Mouse (Mus musculus) adrenal gland, postnatal 36 days (tissue): ENCODE results near the gene Fbxw9. TPM values are rescaled to one million over a fixed set of nuclear protein-coding genes. Genes with fewer than 3 reads are reported as not detected.

Experiments
- DNase-seq, 2 experiments: peaks; one replicate each; pipeline ENCODE4 v3.0.0; 2021; ENCODE audit warnings: mixed read lengths in 1 of 2
- long read RNA-seq, 2 experiments: library from polyadenylated mRNA; stranded (forward); transcript quantifications; one replicate each; pipeline ENCODE4 v2.0.0; 2021; ENCODE audit warnings: borderline sequencing depth in 2 of 2
- total RNA-seq, 2 experiments: library from RNA; stranded (reverse); gene quantifications; 2 replicates each; pipeline ENCODE4 v1.2.3; 2021

Gene Fbxw9
- 10 to 100 TPM; 13.0 to 20.5 TPM for total RNA-seq
- long read RNA-seq, experiment 1, transcript Fbxw9-201 (10 exons, 1,907 nt): major isoform, 12 of 22 reads
- long read RNA-seq, experiment 1, transcript Fbxw9-203 (9 exons, 1,993 nt): minor isoform, 5 of 22 reads
- long read RNA-seq, experiment 1, partial matches to known transcripts: 1 of 22 reads
- long read RNA-seq, experiment 1, other reads (novel, unspliced or antisense): 4 of 22 reads
- long read RNA-seq, experiment 2, partial matches to known transcripts: 0 of 6 reads
- long read RNA-seq, experiment 2, other reads (novel, unspliced or antisense): 0 of 6 reads

DNA sequence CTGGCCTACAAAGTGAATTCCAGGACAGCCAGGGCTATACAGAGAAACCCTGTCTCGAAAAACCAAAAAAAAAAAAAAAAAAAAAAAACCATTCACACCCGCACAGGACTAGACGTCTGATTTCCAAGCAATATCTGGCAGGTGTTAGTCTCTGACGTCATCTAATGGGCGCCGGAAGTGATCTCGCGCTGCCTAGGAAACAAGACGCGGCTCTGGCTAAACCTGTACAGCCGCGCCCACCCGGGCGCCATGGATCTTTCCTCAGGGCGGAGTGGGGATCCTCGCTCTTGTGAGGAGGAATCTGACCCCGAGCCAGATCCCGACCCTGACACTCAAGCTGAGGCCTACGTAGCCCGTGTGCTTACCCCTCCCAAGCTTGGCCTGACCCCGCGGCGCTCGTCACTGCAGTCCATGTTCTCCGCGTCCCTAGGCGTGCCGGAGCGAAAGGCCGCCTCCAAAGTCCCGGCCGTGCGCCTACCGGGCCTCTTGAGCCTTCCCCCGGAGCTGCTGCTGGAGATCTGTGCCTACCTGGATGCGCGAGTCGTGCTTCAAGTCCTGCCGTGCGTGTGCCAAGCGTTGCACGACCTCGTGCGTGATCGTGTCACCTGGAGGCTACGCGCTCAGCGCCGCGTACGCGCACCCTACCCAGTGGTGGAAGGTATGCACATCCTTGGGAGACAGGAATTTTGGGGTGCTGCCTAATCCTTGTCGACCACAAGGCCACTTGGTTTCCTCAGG, at the start of gene Fbxw9:
Gene Fbxw9 (plus strand): TSS at position 177 of the 738 bp plus-strand sequence.
- DNase-seq: peak; percentile 89 to 91

DNA sequence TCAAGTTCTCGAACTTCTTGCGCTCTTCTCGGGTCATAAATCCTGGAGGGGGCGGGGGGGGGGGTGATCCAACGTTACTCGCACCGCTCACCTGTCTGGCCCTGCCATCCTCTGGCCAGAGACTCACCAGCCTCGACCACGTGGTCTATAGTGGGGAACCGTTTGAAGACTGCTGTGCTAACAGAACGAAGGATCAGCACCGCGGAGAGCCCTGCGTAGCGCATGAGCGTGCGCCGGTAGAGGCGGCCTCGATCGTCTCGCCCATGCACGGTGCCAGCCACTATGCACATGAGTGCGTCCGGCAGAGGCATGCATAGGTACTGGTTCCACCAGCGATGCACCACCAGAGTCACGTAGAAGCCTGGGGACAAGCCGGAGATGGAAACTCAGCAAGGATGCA, 48.6 kb upstream of the Fbxw9 start:
- no peak for DNase-seq

DNA sequence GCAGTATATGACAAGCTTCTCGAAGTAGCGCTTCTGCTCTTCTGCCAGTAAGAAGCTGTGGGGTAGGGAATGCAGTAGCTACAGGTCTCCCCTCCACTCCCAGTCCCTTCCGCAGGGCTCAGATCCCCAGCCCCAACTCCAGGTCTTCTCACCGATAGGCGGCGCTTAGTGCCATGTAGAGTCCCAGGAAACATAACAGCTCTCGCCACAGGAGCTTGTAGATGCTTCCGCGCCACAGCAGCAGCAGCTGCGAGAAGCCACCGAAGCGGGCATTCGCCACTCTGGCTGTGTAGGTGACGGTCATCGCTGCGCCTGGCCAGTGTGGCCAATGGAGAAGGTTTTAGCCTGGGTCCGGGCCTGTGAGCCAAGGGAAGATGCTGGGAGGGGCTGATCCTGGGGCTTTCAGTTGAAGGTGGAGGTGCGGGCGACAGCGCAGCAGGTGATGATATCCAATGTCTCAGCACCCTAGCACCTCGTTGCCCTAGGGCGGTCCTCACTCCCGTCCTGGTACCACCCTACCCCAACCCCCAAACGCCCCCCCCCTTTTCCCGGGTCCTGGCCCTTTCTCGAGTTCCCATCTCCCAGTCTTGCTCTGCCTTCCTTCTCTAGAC, 46.5 kb upstream of the Fbxw9 start:
- DNase-seq: peak; percentile 78 to 82

DNA sequence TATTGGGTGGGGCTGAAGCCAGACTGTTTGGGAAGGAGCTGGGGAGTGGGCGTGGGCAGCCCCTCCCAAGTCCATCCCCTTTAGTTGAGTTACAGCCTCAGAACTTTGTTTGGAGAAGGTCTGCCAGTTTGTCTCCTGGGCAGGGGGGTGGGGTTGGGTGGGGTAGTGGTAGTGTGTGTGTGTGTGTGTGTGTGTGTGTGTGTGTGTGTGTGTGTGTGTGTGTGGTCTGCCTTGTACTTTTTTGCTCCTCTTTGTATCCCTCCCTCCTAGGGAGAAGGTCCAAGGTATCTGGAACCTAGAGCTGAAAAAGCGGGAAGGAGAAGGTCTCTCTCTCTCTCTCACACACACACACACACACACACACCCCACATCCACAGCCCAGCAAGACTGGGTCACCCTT, 45.4 kb upstream of the Fbxw9 start, which contains the start of gene Best2:
Gene Best2 (minus strand): TSS at position 101 of the 400 bp plus-strand sequence.
- DNase-seq: no peak

DNA sequence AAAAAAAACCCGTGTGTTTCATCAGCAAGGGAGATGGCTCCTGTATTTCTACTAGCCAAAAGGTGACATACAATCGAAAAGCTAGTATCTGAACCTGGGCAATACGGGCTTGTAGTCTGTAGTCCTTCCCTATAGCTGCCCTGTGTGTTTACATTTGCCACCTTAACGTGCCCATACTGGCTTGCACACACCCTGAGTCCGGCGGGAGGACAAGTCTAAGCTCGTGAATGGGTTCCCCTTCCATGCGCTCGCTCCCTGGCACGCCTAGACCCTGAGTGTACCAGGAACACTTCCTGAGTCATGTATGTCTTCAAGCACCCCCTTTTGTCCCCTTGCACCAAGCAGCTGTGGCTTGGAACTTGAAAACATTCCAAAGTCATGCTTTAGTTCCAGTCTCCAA, 43.1 kb upstream of the Fbxw9 start:
- no peak for DNase-seq

DNA sequence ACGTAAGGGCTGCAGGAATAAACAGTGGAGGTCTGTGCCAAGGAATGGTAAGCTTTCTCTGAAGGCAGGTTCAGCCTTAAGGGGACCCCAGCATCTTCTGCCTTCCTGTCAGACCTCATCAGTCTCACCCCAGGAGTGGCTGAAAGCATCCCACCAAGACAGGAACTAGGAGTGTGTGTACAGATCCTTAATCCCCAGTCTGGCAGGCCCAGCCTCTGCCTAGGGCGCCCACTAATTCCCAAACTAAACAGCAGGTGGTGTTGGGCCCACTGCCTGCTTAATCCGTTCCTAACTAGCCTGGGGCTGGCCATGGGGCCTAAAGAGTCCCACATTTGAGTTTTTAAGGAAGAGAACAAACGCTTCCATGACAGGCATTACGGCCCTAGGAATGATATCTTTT, 42.6 kb upstream of the Fbxw9 start:
- no peak for DNase-seq

DNA sequence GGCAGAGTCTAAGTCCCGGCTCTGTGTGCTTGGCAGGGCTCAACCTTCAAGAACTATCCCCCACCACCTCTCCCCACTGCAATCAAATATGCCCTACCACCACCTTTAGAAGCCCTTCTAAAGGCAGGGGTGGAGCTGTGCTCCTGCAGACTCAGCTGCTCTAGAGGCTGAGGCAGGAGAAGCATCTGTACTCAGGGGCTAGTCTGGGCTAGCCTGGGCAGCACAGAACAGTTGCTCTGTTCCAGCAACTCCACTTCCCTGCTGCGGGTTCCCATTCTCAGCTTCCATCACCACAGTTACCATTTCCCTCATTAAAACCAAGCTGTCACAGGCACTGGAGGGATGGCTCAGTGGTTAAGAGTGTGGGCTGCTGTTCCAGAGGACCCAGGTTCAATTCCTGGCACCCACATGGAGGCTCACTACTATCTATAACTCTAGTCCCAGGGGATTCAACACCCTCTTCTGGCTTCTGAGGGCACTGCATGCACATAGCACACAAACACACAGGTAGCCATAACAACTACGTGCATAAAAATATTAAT, 38.3 kb upstream of the Fbxw9 start:
- DNase-seq: no peak

DNA sequence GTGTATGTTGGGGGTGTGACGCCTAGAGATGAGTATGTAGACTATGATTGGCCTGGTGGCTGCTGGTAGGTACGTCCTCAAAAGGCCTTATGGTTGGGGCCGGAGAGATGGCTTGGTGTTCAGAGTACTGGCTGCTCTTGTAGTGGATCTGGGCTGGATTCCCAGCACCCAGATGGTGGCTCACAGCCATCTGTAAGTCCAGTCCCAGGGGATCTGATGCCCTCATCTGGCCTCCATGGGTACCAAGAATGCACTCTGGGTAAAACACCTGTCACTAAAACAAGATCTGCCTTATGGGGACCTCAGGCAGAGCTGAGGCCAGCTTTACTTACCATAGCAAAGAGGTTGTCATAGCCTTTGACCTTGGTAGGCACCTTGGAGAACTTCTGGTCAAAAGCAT, 36.0 kb upstream of the Fbxw9 start:
- DNase-seq: no peak

DNA sequence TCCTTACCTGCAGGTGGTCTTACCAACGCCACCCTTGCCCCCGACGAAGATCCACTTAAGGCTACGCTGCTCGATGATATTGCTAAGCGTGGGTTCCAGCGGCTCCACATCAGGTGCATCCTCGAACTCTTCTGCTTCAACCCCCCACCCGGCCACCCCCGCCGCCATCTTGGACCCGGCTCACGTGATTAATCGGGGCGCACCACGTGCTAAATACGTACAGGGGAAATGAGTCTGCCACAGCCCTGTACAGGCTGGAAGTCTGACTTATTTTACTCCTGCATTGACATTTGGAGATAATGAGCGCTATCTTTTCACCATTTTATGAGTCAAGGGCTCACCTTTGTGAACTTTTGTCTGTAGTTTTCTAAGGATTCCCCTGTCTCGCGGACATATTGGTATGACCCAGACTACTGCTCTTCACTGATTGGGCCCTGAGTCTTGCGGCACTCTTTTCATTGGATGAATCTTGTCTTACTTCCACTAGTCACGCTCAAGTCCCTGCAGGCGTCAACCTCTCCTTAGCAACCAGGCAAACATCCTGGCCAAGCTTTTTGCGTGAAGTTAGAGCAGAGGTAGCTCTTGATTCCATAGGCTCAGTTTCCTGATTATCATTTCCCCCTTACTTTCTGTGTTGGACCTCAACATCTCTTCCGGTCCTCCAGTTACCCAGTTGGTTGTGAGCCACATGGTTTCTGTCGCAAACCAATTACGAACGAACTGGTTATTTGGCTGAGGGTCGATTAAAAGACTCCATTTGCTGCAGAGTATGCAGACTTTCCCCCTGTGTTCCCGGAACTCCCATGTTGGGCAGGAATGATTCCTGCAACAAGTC, 34.5 kb upstream of the Fbxw9 start, which contains the start of gene Asna1:
Gene Asna1 (minus strand): TSS at position 184 of the 835 bp plus-strand sequence.
- peak; percentile 83 to 85 for DNase-seq

DNA sequence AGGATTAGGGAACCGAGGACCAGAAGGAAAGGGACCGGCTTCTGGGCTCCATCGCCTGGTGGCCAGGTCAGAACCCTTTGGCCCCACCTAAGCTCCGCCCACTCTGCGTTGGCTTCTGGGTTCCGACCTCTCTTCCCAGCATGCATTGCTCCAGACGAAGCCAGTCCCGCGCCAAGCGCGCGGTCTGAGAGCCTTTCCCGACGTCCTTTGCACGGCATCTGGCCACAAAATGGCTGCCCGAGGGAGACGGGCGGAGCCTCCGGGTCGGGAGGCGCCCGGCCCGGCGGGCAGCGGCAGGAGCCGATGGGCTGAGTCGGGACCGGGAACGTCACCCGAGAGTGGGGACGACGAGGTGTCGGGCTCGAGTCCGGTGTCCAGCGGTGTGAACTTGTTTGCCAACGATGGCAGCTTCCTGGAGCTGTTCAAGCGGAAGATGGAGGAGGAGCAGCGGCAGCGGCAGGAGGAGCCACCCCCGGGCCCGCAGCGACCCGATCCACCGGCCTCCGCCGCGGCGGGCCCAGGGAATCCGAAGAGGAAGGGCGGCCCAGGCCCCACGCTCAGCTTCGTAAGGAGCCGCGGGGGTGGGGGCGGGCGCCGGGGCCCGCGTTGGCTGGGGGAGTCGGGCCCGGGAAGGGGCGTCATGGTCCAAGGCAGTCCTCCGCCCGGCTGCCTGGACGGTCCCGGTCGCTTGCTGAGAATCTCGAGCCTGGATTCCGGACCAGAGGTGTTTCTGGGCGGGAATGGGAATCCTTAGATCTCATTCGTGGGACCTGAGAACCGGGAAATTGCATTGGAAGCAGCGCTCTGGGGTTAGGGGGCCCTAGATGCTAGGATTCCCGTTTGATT, 33.0 kb upstream of the Fbxw9 start, which contains the start of gene Trir:
Gene Trir (plus strand): TSS at position 154 of the 846 bp plus-strand sequence.
- DNase-seq: peak; percentile 97 to 98

DNA sequence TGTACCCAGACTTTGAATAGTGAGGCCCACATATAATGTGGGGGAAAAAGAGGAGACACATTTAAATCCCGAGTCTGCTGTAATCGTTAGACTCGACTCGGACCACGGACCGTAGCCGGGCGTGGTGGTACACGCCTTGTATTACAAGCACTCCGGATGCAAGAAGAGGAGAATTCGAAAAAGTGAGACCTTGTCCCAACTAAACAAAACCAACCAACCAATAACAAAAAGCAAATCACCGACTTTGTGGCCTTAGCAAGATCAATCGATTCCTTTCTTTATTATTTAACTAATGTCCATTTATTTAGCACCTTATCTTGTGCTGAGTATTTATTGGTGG, 32.4 kb upstream of the Fbxw9 start:
- no peak for DNase-seq

DNA sequence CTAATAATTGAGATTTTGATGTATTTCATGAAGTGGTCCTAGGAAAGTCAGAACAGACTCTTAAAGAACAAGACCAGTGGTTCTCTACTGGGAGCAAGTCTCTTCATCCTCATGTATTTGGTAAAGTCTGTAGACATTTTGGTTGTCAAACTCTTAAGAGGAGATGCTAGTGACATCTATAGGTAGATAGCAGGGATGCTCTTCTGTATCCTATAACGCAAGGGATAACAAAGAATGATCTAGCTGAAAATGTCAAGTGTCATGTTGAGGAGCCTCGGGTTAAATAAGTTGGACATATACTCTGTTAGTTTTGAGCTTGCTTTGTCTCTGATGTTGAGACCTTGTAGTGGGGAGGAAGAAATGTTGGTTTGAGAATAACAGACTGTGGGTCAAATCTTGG, 31.9 kb upstream of the Fbxw9 start:
- no peak for DNase-seq

DNA sequence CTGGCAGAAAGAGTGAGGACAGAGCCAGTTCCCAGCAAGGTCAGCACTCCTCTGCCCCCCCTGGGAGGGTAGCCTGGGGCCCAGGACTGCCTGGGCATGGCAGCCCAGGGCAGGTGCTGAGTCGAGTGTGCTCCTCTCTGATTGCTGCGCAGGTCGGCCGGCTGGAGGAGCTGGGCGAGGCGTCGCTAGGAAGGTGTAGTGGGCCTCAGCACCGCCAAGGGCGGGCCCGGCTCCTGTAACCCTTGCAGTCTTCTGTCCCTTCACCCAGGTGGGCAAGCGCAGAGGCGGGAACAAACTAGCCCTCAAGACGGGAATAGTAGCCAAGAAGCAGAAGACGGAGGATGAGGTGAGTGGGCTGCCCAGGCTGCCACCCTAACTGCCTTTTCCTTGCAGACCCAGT, 30.6 kb upstream of the Fbxw9 start:
- DNase-seq: no peak

DNA sequence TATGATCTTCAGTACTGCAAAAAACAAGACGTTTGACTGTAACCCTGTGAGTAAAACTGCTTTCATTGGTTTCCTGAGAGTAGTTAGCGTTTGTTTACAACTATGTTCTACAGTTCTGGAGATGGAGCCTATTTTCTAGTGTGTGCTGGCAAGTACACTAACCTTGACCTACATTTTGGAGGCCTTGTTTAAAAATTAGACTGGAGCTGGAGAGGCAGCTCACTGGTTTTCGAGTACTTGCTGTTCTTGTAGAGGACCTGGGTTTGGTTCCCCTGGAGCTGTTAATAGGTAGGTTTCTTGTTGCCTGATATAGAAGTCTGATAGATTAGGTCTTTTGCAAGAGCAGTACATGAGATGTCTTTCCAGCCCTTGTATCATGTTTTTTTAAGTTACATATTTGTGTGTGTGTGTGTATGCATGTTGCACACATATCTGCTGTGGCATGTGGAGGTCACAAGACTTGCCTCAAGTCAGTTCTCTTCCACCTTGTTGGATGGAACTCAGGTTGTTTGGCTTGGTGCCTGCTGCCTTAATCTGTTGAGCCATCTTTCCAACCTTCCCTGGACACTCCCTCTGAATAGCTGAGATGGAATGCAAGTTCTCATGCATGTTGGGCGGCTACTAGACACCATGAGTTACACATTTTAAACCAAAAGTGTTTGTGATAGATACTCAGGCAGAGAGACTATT, 27.1 kb upstream of the Fbxw9 start:
- no peak for DNase-seq

DNA sequence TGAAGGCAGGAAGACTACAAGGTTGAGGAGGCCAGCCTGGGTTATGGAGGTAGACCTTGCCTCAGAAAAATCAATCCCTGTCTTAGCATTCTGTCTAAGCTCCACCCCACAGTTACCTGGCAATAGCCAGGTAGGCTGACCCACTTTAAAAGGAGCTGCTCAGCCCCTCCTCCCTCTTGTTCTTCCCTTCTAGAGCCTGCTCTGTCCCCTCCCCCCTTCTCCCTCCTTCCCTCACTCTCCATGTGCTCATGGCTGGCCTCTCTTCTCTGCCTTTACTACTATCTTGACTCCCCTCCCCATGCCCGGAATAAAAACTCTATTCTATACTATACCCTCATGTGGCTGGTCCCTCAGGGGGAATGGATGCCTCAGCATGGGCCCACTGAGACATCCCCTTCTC, 26.0 kb upstream of the Fbxw9 start:
- no peak for DNase-seq

DNA sequence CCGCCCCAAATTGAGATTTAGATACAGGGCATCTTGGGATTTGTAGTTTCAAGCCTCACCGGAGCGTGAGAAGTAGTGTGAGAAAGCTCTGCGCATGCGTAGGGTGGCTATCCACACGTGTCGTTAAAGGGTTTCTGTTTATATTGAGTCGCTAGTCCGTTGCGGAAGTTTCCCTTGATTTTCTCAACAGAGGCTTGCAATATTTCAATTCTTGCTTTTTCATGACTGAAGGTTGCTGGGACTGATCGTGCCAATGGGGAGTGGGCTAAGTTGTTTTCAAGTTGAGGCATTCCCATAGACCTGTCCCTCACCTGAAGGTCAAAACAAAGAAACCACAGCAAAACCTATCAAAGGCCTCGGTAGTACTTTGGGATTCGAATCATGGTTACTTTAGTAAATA, 25.1 kb upstream of the Fbxw9 start:
- peak; percentile 83 to 86 for DNase-seq

DNA sequence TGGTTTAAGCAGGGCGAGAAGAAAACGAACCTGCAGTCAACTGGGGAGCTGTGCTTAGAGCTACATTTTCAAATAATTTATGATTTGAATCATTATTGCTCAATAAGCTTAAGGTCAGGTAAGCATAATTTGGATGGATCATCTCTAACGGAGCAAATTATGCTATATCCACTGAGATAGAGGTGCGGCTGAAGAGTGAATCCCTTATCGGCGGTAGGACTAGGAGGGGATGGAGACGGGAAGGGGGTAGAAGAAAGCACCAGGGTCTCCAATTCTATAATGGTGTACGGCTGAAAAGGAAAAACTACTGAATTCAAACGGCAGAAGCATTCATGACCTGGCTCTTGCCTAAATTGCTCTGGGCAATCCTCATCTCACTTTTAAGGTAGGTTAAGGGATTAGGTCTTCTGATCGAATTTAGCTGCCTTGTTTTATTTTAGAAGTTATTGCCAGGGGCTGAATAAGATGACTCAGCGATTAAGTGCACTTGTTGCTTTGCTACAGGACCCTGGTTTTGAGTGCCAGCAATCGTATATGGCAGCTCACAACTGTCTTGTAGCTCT, 24.6 kb upstream of the Fbxw9 start:
- no peak for DNase-seq

DNA sequence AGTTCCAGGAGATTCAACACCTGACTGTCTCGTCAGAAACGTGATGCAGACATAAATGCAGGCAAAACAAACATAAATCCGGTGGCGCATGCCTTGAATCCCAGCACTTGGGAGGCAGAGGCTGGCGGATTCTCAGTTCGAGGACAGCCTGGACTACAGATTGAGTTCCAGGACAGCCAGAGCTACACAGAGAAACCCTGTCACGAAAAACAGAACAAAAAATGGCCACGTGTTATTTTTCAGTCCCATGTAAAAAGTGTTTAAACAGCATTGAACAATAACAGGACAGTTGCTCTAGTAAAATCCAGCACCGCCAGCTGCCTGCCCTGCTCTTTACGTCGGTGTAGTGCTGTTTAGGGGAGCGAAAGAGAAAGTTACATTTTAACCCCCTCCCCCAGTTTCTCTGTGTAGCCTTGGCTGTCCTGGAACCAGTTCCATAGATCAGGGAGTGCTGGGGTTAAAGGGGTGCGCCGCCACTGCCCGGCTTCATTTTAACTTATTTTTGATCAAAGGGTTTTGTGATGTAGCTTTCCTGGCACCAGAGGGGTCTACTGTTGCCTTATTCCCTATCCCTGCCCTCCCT, 24.0 kb upstream of the Fbxw9 start:
- DNase-seq: peak; percentile 31 to 35

DNA sequence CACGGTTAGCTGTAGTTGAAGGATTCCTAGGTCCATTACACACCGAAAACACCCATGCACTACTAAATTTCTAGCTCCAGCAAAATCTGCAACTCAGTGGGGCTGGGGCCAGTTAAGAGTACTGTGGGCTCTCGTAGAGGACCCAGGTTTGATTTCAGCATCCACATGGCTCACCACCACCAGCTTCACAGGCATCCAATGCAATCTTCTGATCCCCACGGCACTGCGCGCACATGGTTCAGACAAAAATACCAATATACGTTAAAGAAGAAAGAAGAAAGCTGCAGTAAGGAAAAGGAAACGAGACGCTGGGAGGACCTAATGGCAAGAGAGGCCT, 23.5 kb upstream of the Fbxw9 start:
- no peak for DNase-seq
